Mouse (Mus musculus) layer of hippocampus, postnatal 36 days (tissue): ENCODE data around the gene Rasgrf1. TPM values are rescaled to one million over a fixed set of nuclear protein-coding genes. Genes with fewer than 3 reads are reported as not detected.

Experiments used
- DNase-seq, 2 experiments: peaks; one replicate each; pipeline ENCODE4 v3.0.0; 2022
- total RNA-seq, 2 experiments: library from RNA; stranded (reverse); gene quantifications; 2 replicates each; pipeline ENCODE4 v1.2.3; 2021

The Rasgrf1 gene
- total RNA-seq, 2 experiments from 2014 or later, result 434 to 445 TPM

DNA sequence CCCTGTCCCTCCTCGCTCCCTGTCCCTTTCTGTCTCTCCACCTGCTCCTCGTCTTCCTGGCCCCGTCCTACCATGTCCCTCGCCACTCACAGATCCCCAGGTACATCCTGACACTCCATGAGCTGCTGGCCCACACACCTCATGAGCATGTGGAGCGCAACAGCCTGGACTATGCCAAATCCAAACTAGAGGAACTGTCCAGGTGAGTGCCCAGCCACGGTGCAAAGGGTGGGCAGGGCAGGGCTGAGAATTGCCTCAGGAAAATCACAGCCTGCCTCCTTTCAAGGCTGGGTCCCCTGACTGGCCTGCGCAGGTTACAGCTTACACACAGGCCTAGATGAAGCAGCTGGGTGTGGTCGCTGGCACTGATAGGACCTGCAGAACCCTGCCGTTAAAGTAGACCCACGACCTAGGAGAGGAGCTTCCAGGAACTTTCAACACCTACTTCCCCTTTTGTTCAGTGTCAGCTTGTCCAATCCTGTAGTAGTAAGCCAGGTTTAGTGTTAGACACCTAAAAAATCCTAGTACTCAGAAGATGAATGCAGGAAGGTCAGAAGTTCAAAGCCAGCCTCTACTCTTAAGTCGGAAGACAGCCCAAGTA lies 61.3 kb downstream of the Rasgrf1 start:
- DNase-seq, result no peak

DNA sequence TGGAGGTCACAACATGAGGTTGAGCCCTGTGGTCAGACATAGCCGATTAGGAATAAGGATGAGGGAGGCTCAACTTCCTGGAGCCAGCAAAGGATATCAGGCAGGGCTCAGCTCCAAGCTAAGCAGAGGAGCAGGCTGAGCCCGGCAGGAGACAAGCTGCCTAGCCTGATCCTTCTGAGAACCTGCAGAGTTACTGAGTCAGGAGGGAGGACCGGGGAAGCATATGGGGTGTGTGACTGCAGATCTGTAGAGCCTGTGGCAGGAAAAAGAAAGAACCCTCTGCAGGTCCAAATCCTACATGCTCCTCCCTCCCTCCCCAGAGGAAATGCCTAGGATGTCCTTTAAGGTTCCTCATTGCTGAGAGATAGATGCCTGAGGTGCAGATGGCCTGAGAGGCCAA lies 62.6 kb downstream of the Rasgrf1 start:
- no peak for DNase-seq

DNA sequence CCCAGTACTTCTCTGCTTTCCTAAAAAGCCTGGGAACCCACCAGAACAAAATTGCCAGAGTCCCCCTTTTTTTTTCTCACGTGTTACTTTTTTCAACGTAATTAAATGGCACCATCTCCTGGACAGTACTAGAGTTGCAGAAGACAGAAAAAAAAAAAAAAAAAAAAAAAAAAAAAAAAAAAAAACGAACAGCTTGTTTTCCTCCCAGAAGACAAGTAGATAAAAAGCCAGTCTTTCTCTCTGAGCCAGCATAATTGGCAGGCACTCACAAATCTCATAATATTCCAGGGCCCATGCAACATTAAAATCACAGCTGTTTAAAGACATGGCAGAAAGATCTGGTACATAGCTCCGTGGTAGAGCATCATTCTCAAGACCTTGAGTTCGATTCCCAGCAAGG lies 64.1 kb downstream of the Rasgrf1 start:
- DNase-seq, result no peak

DNA sequence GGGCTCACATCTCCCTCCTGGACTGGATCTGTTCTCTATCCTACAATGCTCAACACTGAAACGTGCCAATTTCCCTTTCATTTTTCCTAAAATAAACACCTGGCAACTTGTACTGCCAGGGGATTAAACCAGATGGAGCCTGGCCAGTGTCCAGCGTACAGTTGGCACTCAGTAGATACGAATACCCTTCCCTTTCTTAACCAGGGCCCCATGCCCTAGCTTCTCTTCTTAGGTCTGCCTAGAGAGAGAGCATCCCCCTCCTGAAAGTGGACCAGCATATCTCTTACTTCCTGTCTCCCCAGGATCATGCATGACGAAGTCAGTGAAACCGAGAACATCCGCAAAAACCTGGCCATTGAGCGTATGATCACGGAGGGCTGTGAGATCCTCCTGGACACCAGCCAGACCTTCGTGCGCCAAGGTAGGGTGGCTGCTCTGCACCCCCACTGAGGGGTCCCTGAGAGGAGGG lies 64.8 kb downstream of the Rasgrf1 start:
- DNase-seq, result no peak

DNA sequence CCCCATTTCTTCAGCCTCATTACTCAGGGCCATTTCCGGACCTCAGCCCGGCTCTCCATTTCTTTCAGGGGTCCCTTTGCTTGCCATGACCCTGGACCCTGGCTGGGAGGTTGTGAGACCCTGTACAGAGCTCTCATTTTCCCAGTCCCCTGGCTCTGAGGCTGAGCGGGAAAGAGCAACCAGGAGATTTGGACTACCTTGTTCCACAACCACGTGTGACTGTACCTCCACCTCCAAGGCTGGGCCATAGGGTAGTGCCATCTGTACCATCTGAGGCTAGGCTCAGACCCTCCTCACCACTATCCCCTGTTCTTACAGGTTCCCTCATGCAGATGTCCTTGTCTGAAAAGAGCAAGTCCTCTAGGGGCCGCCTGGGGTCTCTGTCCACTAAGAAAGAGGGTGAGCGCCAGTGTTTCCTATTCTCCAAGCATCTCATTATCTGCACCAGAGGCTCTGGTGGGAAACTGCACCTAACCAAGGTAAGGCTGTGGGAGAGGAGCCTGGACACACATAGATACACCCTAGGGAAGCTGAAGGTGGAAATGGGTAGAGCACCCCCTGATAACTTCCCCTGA lies 66.7 kb downstream of the Rasgrf1 start:
- DNase-seq, result no peak

DNA sequence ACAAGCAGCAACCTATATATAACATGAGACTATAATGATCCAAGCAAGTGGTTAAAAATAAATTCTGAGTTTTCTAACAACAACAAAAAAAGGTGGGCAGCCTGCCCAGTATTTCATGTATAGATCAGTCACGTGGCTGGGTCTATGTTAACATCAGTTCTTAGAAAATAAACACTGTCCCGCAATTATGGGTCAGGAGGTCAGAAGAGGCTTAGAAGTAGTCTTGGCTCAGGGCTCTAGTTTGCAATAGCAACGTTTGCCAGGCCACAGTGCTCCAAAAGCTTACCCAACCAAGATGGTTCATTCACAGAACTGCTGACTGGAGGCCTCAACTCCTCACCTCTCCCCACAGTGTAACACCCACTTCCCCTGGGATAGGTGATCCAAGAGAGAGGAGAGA lies 69.5 kb downstream of the Rasgrf1 start:
- no peak for DNase-seq

DNA sequence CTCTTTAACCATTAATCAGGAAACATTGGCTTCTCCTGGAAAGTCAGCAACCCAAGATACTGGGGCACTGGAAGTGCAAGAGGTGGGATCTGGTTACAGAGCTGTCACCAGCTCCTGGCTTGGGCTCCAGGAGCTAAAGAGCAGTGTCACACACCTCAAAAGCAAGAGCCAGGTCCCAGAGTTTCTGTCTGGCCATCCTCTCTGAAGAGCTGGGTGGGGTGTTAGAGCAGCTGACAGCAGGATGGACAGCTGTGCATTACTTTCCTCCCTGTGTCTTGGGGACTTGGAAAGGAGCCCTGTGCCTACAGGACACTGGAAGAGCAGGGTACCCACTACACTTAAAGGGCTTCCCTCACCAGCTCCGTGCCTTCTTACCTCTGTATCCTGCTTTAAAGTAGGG lies 72.5 kb downstream of the Rasgrf1 start:
- DNase-seq, result peak in 1 of 2 experiments; percentile 1

DNA sequence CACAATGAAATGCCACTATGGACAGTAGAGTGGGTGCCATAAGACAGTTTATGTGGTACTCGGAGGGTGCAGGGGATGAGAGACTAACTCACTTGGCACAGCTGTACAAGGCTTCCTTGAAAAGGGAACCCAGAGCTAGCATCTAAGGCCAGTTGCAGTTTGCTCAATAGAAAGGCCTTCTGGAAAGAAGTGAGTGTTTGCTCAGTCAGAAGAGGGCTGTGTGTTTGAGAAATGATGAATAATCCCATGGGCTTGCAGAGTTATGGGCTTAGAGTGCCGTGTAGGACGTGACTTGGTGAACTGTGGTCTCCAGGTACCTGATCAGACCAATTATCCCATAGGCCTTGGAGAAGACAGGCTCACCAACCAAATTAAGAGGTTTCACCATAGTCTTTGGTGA lies 78.3 kb downstream of the Rasgrf1 start:
- no peak for DNase-seq

DNA sequence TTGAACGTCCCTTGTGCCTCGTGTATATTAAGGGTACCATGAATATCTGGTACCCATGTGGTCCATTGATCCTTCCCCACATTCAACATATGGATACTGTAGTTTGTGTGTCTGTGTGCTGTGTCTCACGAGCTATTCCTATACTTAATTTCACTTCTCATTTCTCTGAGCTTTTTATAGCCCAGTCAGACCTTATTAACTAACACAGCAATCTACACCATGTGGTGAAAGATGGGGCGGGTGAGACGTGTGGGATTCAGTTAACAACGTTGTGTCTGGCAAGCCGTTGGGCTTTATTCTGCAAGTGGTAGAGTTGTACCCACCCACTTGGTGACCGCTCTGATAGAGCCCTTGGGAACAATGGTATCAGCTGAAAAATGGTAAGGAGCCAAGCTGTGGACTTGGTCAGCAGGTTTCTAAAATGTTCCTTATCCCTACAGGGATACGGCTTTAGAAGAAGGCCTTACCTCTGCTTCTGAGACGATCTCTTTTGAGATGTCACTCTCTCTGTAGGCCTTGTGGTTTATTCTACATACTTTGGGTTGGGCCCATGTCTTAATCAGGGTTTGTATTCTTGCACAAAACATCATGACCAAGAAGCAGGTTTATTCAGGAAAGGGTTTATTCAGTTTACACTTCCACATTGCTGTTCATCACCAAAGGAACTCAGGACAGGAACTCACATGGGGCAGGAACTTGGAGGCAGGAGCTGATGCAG lies 79.3 kb downstream of the Rasgrf1 start:
- DNase-seq, result no peak

DNA sequence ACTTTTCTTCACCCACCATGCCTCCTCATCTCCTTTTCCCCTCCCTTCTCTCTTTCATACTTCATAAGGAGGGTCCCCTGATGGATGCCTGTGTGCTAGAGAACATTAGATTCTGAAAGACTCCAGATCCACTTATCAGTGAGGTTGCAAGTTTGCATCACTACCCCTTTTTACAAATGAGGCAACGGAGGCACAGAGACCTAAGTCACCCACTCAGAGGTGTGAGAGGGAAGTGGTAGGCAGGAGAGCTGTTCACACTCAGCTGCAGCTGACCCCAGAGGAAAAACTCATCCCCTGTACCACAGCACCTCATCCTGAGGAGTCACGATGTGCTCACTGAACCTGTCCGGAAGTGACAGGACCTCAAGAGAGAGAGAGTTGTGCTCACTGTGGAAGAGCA lies 96.7 kb downstream of the Rasgrf1 start:
- DNase-seq, result no peak

DNA sequence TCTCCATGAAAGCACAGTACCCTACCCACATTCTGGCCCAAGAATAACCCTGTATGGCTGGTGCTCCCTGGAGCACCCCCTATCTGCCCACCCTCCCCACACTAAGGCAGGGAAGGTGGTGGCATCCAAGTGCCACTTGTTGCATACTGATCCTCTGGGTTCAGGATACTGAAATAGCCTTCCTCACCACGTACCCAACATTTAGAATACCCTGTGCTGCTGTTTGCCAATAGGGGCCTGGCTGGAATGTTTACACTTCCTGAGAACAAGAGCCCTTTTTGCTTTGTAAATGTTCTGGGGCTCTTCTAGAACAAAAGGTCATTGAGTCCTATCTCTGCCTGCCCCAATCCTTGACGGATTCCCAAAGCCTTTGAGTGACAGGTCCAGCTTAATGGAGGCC lies 97.4 kb downstream of the Rasgrf1 start:
- no peak for DNase-seq

DNA sequence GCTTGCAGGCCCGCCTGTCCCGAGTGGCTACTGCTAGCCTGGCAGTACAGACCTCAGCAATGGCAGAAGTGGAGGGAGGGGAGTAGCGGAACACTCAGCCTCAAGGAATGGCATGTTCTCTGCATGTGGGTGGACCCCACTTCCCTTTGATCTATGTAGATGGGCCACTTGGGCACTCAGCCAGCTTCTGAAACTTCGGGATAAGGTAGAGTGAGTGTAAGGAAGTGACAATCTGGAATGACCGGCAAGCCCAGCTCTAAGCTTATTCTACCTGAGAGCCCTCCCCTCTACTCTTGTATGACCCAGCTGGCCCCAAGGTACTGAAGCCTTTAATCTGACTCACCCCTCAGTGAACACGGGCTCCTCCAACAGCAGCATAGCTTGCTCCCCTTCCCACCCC lies 98.4 kb downstream of the Rasgrf1 start:
- no peak for DNase-seq

DNA sequence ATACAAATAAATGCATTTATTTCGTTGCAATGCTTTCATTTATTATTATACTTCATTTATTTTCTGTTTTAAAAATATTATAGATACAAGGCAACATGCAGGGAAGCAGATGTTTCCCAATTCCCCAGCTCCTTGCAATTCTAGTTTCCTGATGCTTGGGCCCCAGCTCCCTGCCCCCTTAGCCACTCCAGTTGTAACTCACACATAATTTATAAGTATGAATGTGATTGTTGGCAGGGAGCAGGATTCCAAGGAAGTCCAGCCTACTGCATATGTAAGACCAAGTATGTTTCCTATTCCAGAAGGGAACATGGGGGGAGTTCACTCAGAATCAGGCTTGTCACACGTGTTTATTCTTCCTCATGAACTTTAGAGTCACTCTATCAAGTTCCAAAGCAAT lies 102.1 kb downstream of the Rasgrf1 start:
- DNase-seq, result no peak

DNA sequence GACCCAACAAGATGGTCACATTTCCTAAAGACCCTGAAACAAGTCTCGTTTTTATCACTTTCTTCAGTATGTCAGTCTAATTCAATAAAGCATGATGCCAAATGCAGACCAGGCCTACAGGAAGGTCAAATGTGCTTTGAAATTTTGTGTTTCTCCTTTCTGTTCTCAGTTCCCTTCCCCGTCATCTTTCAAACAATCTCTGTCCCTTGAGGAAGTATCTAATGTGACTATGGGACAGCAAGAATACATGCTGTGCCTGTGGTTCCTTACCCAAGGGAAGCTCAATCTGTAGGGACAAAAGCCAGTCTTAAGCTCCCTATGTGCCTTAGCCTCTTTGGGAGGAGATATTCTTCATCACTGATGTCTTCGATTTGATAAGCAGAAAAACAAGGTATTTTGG lies 104.9 kb downstream of the Rasgrf1 start:
- no peak for DNase-seq

DNA sequence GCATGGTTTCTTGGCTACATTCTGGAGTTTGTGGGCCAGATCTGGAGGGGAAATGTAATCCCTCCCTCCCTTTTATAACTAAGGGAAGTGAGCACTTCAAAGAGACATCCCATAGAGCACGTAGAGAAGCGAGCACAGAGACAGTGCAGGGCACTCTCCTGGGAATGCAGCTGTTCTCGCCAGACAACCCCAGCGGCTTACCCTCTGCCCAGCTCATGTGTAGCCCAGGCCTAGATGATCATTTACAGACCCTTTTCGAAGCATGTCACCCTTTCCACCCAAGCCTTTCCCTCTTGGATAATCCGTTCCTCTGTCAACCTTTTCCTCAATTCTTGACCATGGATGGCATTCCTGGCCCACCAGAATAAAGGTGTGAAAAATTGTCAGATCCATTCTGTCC lies 106.5 kb downstream of the Rasgrf1 start:
- no peak for DNase-seq

DNA sequence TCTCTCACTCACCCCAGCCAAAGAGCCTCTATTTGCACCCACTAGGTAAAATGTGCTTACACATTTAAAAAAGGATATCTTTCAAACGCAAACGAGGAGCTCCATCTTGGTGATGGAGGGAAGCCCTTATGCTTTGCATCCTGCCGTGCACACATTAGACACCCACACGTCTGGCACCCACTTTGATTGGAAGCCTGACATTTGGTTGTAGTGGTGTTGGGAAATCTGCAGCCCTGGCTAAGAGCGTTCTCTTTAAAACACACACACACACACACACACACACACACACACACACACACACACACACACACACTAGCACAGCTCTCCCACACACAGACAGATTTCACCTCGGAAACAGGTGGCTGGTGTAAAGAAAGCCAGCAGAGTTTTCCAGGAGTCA lies 111.2 kb downstream of the Rasgrf1 start:
- DNase-seq, result peak; percentile 61 to 66

DNA sequence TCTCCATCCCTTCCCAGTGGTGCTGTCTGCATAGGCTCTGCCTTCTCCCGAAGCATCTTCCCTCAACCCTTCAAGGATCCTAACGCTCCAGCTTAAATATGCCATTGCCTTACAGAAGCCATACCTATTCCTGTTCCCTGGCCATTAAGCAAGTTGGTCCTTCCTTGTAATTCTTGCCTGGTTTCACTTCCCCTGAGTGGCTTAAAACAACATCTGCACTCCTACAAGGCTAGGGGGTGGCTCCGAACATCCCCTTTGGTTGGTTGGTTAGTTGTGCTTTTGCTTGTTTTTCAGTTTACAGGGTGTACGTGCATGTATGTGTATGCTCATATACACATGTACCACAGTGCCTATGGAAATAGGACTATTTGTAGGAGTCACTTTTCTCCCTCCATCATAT lies 111.7 kb downstream of the Rasgrf1 start:
- no peak for DNase-seq

DNA sequence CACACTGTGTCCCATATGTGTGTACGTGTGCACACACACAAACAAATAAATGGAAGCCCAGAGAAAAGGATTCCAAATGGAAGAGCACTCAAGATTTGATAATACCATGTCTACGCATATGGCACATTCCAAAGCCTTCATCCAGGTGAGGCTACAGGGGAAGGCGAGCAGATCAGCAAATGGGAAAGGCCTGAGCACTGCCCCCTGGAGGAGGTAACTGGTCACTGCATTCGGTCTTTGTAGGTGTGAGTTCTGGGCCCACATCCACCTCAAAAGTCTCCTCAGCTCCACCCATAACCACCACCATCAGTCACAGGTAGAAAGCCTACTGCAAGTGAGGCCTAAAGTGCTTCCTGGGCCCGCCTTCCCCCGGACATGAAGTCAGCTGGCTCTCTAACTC lies 118.0 kb downstream of the Rasgrf1 start:
- DNase-seq, result no peak

DNA sequence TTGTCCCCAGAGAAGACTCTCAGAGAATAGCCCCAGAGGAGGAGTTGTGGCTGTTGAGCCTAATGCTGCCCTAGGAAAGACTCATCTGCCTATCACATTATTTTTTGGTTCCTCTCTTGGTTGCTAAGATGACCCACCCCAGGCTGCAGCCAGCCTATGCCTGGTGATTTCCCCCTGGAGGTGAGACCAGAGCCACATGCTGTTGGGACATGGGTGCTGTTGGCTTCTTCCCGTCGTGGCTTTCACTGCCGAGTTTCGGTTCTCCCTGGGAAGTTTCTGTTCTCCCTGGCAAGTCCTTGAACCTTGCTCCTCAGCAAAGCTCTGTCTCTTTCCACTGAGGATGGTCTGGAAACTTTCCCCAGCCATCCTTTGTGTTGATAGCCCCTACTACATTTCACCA lies 124.2 kb downstream of the Rasgrf1 start:
- DNase-seq, result no peak

DNA sequence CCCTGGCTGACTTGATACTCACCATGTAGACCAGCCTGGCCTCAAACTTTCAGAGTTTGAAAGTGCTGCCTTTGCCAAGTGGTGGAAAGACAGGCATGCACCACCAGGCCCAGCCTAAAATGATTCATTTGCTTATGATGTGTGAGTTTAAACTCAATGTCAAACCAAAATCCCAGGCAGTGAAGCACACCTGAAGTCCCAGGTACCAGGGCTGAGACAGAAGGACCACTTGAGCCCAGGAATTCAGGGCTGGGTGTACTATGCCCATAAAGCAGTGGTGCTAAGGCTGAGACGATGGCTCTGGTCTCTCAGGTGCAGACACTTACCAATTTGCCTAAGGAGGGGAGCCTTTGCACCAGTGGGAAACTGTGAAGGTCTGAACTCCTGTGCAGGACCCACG lies 125.5 kb downstream of the Rasgrf1 start:
- no peak for DNase-seq

DNA sequence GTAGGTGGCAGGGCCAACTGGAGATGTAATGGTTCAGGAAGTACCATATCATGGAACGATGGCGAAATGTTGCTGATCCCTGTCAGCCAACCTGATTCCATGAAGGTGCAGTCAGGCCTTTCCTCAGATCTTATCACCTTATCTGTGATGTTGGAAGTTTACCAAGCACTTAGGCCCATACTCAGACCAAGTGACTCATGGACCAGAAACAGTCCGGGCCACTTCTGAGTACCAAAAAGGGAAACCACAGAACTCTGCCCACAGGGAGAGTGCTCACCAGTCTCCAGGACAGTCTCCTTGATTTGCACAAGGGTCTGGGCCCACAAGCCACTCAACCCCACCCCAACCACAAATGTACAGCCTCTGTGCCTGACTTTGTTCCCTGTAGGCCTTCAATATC lies 126.1 kb downstream of the Rasgrf1 start:
- DNase-seq, result no peak

DNA sequence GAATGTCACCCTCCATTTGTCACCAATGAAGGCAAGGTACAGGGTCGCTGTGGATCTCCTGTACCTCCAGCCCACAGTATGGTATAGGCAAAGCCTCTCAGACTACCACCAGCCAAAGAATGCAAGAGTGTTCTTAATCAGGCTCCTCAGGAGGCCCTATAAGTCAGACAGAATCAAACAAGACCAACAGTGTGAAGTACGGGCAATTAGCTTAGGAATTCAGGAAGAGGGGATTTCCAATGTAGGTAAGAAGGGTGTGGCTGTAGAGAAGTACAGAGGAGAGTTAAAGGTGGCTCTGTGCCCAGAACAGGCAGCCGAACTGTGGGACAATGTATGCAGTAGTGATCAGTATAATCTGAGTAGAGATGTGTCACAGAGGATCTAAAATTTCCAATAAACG lies 126.6 kb downstream of the Rasgrf1 start:
- DNase-seq, result no peak

DNA sequence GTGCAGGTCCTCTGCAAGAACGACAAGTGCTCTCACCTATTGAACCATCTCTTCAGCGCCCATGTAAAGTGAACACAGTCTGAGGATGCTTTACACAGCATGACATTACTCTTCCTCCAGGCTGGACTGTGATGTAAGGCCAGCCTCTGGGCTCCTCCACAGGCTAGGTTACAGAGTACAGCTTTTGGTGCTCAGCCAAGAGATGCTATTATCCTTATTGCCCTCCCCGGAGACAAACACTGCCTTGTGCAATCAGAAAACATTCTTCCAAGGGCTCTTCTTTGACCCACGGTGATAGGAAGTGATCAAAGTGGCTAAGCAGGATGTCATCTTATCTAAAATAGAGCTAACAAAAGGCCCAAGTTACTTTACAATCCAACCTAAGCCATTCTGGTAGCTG lies 128.8 kb downstream of the Rasgrf1 start:
- no peak for DNase-seq

DNA sequence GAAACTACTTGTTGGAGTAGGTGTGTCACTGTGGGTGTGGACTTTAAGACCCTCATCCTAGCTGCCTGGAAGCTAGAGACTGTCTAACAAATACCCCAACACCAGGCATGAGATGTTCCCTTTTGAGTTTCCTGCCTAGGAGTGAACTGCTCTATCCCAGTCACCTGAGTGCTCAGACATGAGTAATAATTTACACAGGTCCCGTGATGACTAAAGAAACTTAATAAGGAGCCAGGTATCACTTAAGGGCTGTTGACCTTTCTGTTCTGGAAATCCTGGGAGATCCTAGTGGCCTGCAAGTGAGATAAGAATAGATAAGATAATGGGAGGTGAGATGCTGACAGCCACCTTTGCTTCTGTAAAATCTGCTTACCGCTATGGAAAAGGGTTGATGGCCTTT lies 131.2 kb downstream of the Rasgrf1 start:
- no peak for DNase-seq
